ENCODE assay signal across 1 mouse cellular context in the genomic region with DNA sequence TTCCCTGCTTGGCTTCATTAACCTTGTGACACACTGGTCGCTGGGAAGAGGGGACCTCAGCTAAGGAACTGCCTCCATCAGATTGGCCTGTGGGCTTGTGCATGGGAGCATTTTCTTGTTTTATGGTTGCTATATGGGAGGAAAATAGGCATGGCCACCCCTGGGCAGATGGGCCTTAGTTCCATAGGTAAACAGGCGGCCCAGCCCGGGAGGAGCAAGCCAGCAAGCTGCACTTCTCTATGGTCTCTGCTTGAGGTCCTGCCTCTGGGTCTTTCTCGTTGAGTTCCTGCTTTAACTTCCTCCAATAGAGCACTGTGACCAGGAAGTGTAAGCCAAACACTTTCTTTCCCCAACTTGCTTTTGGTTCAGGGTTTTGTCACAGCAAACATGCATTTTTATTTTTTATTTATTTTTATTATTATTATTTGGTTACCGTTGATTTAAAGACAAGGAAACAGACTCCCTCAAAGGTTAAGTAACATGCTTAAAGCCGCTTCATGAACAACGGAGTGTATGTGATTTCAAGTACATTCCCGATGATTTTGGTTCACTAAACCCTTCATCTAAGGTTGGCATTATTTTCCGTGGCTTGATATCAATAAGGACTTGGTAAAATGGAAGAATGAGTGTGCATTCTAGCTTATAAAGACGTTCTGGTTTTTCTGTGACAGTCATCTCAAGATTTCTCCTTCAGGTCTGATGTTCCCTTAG.
TF ChIP-seq lines count a peak whose summit lies in the region.

No protein-coding gene starts in this region.

TF ChIP-seq in MEL, 35 proteins besides CTCF, POLR2A, EP300 and RAD21 (continued from another document):
- no peak for TF ChIP-seq CHD2 (IDR thresholded peaks at IDR 0.05; ENCODE audit: low read length)
- TF ChIP-seq MXI1 (IDR thresholded peaks at IDR 0.05; ENCODE audit: low read depth, low read length) = no peak
- TF ChIP-seq TCF12 (IDR thresholded peaks at IDR 0.05; ENCODE audit: low read depth, low read length) = no peak
- peak; percentile 85 for TF ChIP-seq ELF1 (IDR thresholded peaks at IDR 0.05; ENCODE audit: low read depth, low read length)
- TF ChIP-seq KAT2A (conservative IDR thresholded peaks at IDR 0.05; ENCODE audit: low read depth, low read length) = no peak; the same call in 1 of the 2 replicates
- TF ChIP-seq MAX (IDR thresholded peaks at IDR 0.05; ENCODE audit: low read length) = no peak
- TF ChIP-seq GATA1 (IDR thresholded peaks at IDR 0.05; ENCODE audit: low read depth, low read length) = no peak
- no peak for TF ChIP-seq MYB (IDR thresholded peaks at IDR 0.05; ENCODE audit: low read depth, low read length)
- 0 out of 2 replicates have a peak, but pooled peaks have one; percentile 22 for TF ChIP-seq ETS1 (IDR thresholded peaks at IDR 0.05; ENCODE audit: low read depth, low read length)
- no peak for TF ChIP-seq MAFK (IDR thresholded peaks at IDR 0.05; ENCODE audit: borderline replicate concordance, low read depth, low read length)
- no peak for TF ChIP-seq ZC3H11A (IDR thresholded peaks at IDR 0.05; ENCODE audit: low read depth, low read length)
- no peak for TF ChIP-seq GABPA (IDR thresholded peaks at IDR 0.05; ENCODE audit: low read depth, low read length)
- no peak for TF ChIP-seq E2F4 (IDR thresholded peaks at IDR 0.05; ENCODE audit: borderline replicate concordance, low read depth, low read length)
- TF ChIP-seq UBTF (IDR thresholded peaks at IDR 0.05; ENCODE audit: borderline replicate concordance, insufficient read depth, low read depth, low read length) = no peak
- TF ChIP-seq HCFC1 (IDR thresholded peaks at IDR 0.05; ENCODE audit: low read depth, low read length) = peak; percentile 35; the same call in 1 of the 2 replicates
- no peak for TF ChIP-seq USF2 (IDR thresholded peaks at IDR 0.05; ENCODE audit: borderline replicate concordance in 1 of 2, insufficient read depth in 1 of 2, low read depth in 1 of 2, low read length in 2 of 2)
- TF ChIP-seq POLR2AphosphoS5 (IDR thresholded peaks at IDR 0.05; ENCODE audit: borderline replicate concordance, low read depth, low read length) = no peak
- TF ChIP-seq MAZ (IDR thresholded peaks at IDR 0.05; ENCODE audit: low read depth, low read length) = no peak
